Mouse (Mus musculus) stomach, embryonic 14.5 days (tissue): ENCODE measurements around the gene Szrd1. TPM values are rescaled to one million over a fixed set of nuclear protein-coding genes. Genes with fewer than 3 reads are reported as not detected.
"Not testable (repeated sequence)": the region's sequence is repeated elsewhere in the genome, so short reads cannot be mapped to it uniquely, and the experiment has no call there.

Experiments
- ATAC-seq: fragments of 200-750 bp; cut with Nextera tagmentation; 2 replicates; pipeline ENCODE4 v1.8.0; 2017; ENCODE audit warnings: low read depth, moderate TSS enrichment; ENCODE audit not compliant: insufficient number of reproducible peaks, insufficient read depth, low FRiP score
- H3K27ac ChIP-seq: fragments of 300-500 bp; sonication (generic); 2 replicates; pipeline ENCODE4 v1.5.1; 2014; ENCODE audit warnings: mild to moderate bottlenecking, low read length, moderate library complexity, mixed read lengths
- H3K27me3 ChIP-seq: fragments of 300-500 bp; sonication (generic); 2 replicates; pipeline ENCODE4 v1.6.1; 2014; ENCODE audit warnings: low read length, control low read depth, mixed read lengths; ENCODE audit not compliant: control insufficient read depth, insufficient read depth
- H3K36me3 ChIP-seq: fragments of 300-500 bp; sonication (generic); 2 replicates; pipeline ENCODE4 v1.6.1; 2014; ENCODE audit warnings: mild to moderate bottlenecking, control low read depth, low read length, moderate library complexity, mixed read lengths; ENCODE audit not compliant: control insufficient read depth, insufficient read depth
- H3K4me1 ChIP-seq: fragments of 300-500 bp; sonication (generic); 2 replicates; pipeline ENCODE4 v1.6.1; 2014; ENCODE audit warnings: low read length, control low read depth, mixed read lengths; ENCODE audit not compliant: control insufficient read depth, insufficient read depth
- H3K4me2 ChIP-seq: fragments of 300-500 bp; sonication (generic); replicated peaks from 2 replicates; pipeline ENCODE4 v1.6.1; 2014; ENCODE audit warnings: low read depth, low read length, control low read depth
- H3K4me3 ChIP-seq: fragments of 300-500 bp; sonication (generic); 2 replicates; pipeline ENCODE4 v1.5.1; 2014; ENCODE audit warnings: low read depth, low read length, control low read depth
- H3K9ac ChIP-seq: fragments of 300-500 bp; sonication (generic); replicated peaks from 2 replicates; pipeline ENCODE4 v1.6.1; 2014; ENCODE audit warnings: low read depth, mild to moderate bottlenecking, control low read depth, low read length, moderate library complexity, mixed read lengths
- H3K9me3 ChIP-seq: fragments of 300-500 bp; sonication (generic); 2 replicates; pipeline ENCODE4 v1.6.1; 2016; ENCODE audit warnings: low read depth, low read length, control low read depth; ENCODE audit not compliant: control insufficient read depth
- WGBS: fragments of 180-500 bp; shearing (Covaris S2); extraction: QIAGEN DNeasy Blood & Tissue Kit; methylation state at CpG from one replicate; pipeline ENCODE4 v1.1.7; 2014; 5-methylcytosine and 5-hydroxymethylcytosine counted together
- polyA plus RNA-seq: library from polyadenylated mRNA; unstranded; fragments of >200 nt; fragmentation: Nextera tagmentation; extraction: Ambion mirVana; gene quantifications from 2 replicates; pipeline ENCODE4 v1.2.1, GENCODE M21; 2014

Szrd1 gene
- polyA plus RNA-seq, 1 experiment from 2014 or later: 35.3 TPM

DNA sequence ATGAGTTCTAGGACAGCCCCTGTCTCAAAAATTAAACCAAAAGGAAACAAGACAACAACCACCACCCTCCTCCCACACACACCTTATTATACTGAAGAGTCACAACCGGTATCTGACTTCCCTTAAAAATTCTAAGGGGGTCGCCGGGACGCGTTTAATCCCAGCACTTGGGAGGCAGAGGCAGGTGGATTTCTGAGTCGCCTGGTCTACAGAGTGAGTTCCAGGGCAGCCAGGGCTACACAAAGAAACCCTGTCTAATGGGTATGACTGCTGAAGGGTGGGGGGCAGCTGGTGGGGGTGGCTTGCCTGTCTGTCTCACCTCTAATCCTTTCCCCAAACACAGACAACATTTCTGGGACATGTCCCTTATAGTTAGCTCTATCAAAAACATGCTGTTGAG, 1.4 kb upstream of the Szrd1 start:
- Histone ChIP-seq H3K27ac (no peak overlapping the region), H3K9ac (no peak overlapping the region), H3K27me3 (no peaks in the 10 kb centered on the region), H3K4me1 (peaks cover 23% of the 10 kb centered on the region), H3K4me2 (no peak overlapping the region), H3K9me3 (no peaks in the 10 kb centered on the region), H3K36me3 (no peaks in the 10 kb centered on the region), H3K4me3 (no peak overlapping the region)
- no peak for ATAC-seq
- WGBS: 89% methylated on average over 6 of the region's 6 CpGs

DNA sequence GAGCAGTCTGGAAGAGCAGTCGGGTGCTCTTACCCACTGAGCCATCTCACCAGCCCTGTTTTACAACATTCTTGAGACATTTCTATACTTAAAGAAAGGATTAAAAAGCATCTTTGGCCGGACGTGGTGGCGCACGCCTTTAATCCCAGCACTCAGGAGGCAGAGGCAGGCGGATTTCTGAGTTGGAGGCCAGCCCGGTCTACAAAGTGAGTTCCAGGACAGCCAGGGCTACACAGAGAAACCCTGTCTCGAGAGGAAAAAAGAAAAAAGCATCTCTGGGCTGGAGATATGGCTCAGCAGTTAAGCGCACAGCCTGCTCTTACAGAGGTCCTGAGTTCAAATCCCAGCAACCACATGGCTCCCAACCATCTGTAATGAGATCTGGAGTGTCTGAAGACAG, 779 bp upstream of the Szrd1 start:
- H3K27ac ChIP-seq, H3K36me3 ChIP-seq, ATAC-seq, H3K27me3 ChIP-seq, H3K4me2 ChIP-seq, H3K9ac ChIP-seq, H3K9me3 ChIP-seq, H3K4me3 ChIP-seq: not testable (repeated sequence)
- H3K4me1 ChIP-seq: peaks cover 25% of the 10 kb centered on the region
- WGBS: 90% methylated on average over 9 of the region's 9 CpGs

DNA sequence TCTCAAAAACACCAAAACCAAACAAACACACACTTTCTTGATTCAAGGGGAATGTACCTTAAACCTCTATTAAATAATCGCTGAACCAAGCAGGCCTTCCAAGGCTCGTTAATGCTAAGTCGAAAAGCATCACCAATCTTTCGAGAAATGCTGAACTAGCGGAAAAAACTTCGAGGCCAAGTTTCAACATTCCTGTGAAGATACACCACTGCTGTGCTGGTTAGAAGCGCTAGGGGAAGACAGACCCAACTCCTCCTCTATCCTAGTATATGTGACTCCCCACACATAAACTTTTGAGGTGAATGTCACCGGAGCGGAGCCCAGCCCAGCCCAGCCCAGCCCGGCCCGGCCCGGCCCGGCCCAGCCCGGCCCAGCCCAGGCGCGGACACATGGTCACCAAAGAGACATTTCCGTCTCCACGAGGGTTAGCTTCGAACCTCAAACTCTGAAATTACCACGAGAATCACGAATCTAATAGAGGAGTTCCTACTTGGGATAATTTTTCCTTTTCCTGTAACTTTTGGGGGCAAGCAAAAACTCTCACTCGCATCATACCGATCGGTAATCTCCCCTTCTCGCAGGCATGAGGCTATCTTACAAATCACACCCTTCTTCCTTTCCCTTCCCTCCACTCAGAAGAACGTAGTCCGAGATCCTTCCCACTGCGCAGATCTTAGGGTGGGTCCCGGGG, 1.0 kb downstream of the Szrd1 start:
- 2% methylated on average over 29 of the region's 29 CpGs for WGBS
- Histone ChIP-seq H3K4me3 (peak overlapping the region; percentile 77), H3K27ac (peak overlapping the region; percentile 94), H3K9ac (peak overlapping the region; percentile 83), H3K27me3 (no peaks in the 10 kb centered on the region), H3K36me3 (no peaks in the 10 kb centered on the region), H3K9me3 (no peaks in the 10 kb centered on the region), H3K4me2 (peak overlapping the region; percentile 83), H3K4me1 (peaks cover 40% of the 10 kb centered on the region)
- ATAC-seq: no peak

DNA sequence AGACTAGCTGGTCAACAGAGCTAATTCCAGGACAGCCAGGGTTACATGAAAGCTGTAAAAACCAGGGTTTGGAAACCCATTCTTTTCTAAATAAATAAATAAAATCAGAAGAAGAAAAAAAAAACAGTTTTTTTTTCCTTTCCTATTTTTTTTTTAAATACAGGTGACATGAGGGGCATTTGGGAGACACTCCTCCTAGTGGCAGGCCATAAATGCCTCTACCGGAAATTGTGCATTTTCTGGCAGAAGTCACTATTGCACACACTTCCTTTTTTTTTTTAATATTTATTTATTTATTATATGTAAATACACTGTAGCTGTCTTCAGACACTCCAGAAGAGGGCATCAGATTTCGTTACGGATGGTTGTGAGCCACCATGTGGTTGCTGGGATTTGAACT, 1.8 kb downstream of the Szrd1 start:
- not testable (repeated sequence) for H3K9ac ChIP-seq, H3K36me3 ChIP-seq, H3K27me3 ChIP-seq, H3K9me3 ChIP-seq, ATAC-seq
- whole genome bisulfite sequencing: 56% methylated on average over 2 of the region's 3 CpGs
- peak overlapping the region; percentile 77; the same call in 1 of the 2 replicates for H3K4me3 ChIP-seq
- peak overlapping the region; percentile 27; the same call in 1 of the 2 replicates for H3K27ac ChIP-seq
- peak overlapping the region; percentile 83 for H3K4me2 ChIP-seq
- H3K4me1 ChIP-seq: peaks cover 48% of the 10 kb centered on the region

DNA sequence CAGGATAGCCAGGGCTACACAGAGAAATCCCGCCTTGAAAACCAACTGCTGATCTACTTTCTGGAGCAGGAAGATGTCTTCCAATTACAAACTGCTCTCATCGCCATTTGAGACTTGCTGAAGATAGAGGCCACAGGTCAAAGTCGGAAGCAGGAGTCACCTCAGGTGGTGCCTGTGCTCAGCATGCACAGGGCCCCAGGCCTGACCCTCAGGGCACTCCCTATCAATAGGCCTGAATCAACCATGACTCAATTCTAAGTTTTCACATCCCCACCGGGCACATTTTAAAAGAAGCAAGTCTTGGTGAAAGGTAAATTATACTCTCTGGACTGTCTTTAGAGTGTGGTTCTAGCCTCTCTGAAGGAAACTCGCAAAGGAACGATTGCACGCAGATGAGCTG, 3.4 kb downstream of the Szrd1 start:
- Histone ChIP-seq H3K4me1 (peaks cover 62% of the 10 kb centered on the region), H3K9me3 (no peaks in the 10 kb centered on the region), H3K4me2 (no peak overlapping the region), H3K9ac (no peak overlapping the region), H3K4me3 (no peak overlapping the region), H3K27ac (no peak overlapping the region), H3K36me3 (no peaks in the 10 kb centered on the region), H3K27me3 (no peaks in the 10 kb centered on the region)
- WGBS: 78% methylated on average over 7 of the region's 7 CpGs
- ATAC-seq: no peak

DNA sequence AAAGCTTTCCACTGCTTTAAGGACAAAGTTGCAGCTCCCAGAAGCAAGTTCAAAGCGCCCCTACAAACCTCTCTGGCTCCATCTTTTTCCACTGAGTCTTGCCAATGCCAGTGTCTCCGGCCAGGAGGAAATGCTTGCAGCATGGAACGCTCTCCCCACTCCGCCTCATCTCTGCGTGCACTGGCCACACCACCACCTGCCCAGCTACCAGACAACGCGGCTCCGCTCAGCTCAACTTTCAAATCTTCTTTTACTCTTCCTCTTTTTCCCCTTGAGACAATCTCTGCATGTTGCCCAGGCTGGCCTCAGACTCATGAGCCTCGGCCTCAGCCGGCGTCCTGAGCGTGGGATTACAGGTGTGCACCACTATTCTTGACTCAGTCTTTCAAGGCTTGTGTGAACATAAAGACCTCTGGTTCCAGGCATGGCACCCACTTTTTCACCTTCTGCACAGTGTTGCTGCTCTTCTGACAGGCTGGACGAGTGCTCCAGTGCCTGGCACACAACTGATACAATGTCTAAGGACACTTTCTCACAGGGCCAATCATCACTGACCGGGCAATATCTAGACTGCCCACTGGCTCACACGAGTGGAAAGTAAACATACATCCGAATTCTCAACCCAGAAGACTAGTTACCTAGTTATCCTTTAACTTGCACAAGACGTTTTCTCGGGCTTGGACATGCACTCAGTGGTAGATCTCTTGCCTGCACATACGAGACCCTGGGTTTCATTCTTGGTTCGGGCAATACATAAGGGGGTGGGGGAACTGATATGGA, 4.6 kb downstream of the Szrd1 start:
- ATAC-seq: no peak
- Histone ChIP-seq H3K4me1 (peaks cover 70% of the 10 kb centered on the region), H3K36me3 (no peaks in the 10 kb centered on the region), H3K4me2 (no peak overlapping the region), H3K9me3 (no peaks in the 10 kb centered on the region), H3K27me3 (no peaks in the 10 kb centered on the region), H3K9ac (no peak overlapping the region), H3K4me3 (no peak overlapping the region), H3K27ac (peak overlapping the region; percentile 1; the same call in 1 of the 2 replicates)
- 73% methylated on average over 20 of the region's 20 CpGs for WGBS

DNA sequence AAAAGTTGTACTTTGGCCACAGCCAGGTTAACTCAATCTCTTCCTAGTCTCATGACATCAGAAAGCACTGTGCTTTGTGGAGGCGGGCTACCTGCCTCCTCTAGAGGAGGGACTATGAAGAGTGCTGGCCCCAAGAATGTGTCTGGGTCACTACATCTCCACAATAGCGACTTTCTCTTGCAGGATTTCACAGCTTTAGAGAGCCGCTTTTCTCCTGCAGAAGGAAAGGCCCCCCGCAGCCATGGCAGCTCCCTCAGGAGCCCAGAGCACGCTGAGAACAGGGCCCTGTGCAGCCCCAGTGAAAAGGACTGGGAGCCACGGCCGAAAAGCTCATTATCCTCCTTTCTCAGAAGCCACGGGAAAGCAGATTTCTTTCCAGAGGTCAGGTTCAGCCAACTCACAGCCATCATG, 5.5 kb downstream of the Szrd1 start:
- Histone ChIP-seq H3K4me1 (peaks cover 77% of the 10 kb centered on the region), H3K27ac (peak overlapping the region; percentile 1; the same call in 1 of the 2 replicates), H3K9me3 (no peaks in the 10 kb centered on the region), H3K4me2 (no peak overlapping the region), H3K9ac (no peak overlapping the region), H3K27me3 (no peaks in the 10 kb centered on the region), H3K36me3 (no peaks in the 10 kb centered on the region), H3K4me3 (no peak overlapping the region)
- 49% methylated on average over 8 of the region's 8 CpGs for WGBS
- no peak for ATAC-seq

GRCm38 (mm10) chr4:141133227-141133626, 6.3 kb downstream of the Szrd1 start:
- Histone ChIP-seq H3K27ac (no peak overlapping the region; the same call in 1 of the 2 replicates), H3K4me3 (no peak overlapping the region), H3K4me1 (peaks cover 74% of the 10 kb centered on the region), H3K27me3 (no peaks in the 10 kb centered on the region), H3K9me3 (no peaks in the 10 kb centered on the region), H3K36me3 (no peaks in the 10 kb centered on the region), H3K4me2 (no peak overlapping the region; the same call in 1 of the 2 replicates), H3K9ac (no peak overlapping the region)
- no peak for ATAC-seq
- WGBS: 19% methylated on average over 8 of the region's 8 CpGs
